In genomic region chrX:102071517-102071916, GRCm38 (mm10) we compare ENCODE assay signal across 8 mouse cellular contexts. TPM values are rescaled to one million over a fixed set of nuclear protein-coding genes. Genes with fewer than 3 reads are reported as not detected.
A peak's percentile ranks its signal among the peaks of the same experiment; 100 is the strongest.
DNase-seq lines count a peak whose midpoint lies in the region; ATAC-seq and TF ChIP-seq lines count a peak whose summit lies in the region.

No protein-coding gene starts in this region.

- peak overlapping the region; percentile 26; the same call in 1 of the 2 replicates for H3K9ac ChIP-seq in neural tube, embryonic 11.5 days (ENCODE audit: low read length)
- no peak overlapping the region for H3K9ac ChIP-seq in limb, embryonic 15.5 days
- H3K9ac ChIP-seq in stomach, embryonic 14.5 days (replicated peaks; ENCODE audit: low read depth, low read length) = no peak overlapping the region

- WGBS in neural tube, embryonic 11.5 days = 22% methylated on average over 2 of the region's 2 CpGs
- WGBS in limb, embryonic 15.5 days = 16% methylated on average over 2 of the region's 2 CpGs
- WGBS in stomach, embryonic 14.5 days = 25% methylated on average over 2 of the region's 2 CpGs

- H3K9me3 ChIP-seq in neural tube, embryonic 11.5 days (ENCODE audit: control insufficient read depth, low read length) = no peaks in the 10 kb centered on the region
- no peaks in the 10 kb centered on the region for H3K9me3 ChIP-seq in limb, embryonic 15.5 days
- H3K9me3 ChIP-seq in stomach, embryonic 14.5 days (ENCODE audit: control insufficient read depth, low read depth, low read length) = no peaks in the 10 kb centered on the region

- intact Hi-C loops in gastrocnemius, adult 2 months (cut with DNase I) = no loop called here

- no peaks in the 10 kb centered on the region for H3K4me1 ChIP-seq in neural tube, embryonic 11.5 days (ENCODE audit: control insufficient read depth, insufficient read depth, low read length)
- no peaks in the 10 kb centered on the region for H3K4me1 ChIP-seq in limb, embryonic 15.5 days
- H3K4me1 ChIP-seq in stomach, embryonic 14.5 days (ENCODE audit: control insufficient read depth, insufficient read depth, low read length) = no peaks in the 10 kb centered on the region

- H3K4me3 ChIP-seq in gastrocnemius, adult 2 months = peak overlapping the region; percentile 74
- peak overlapping the region; percentile 51 for H3K4me3 ChIP-seq in neural tube, embryonic 11.5 days (ENCODE audit: low read depth, low read length)
- peak overlapping the region; percentile 49 for H3K4me3 ChIP-seq in limb, embryonic 15.5 days
- peak overlapping the region; percentile 41 for H3K4me3 ChIP-seq in stomach, embryonic 14.5 days (ENCODE audit: low read depth, low read length)

- H3K4me2 ChIP-seq in neural tube, embryonic 11.5 days (ENCODE audit: low read depth) = peak overlapping the region; percentile 67
- H3K4me2 ChIP-seq in limb, embryonic 15.5 days = peak overlapping the region; percentile 73
- H3K4me2 ChIP-seq in stomach, embryonic 14.5 days (replicated peaks; ENCODE audit: low read depth, low read length) = peak overlapping the region; percentile 56

- no peak for TF ChIP-seq CTCF in gastrocnemius, adult 2 months (IDR thresholded peaks at IDR 0.05)

- ATAC-seq in neural tube, embryonic 11.5 days (ENCODE audit: insufficient read depth, low FRiP score, low TSS enrichment) = peak; percentile 45; the same call in 1 of the 2 replicates
- ATAC-seq in limb, embryonic 15.5 days (ENCODE audit: insufficient number of reproducible peaks, low FRiP score, low TSS enrichment, low read depth) = no peak
- ATAC-seq in stomach, embryonic 14.5 days (ENCODE audit: insufficient number of reproducible peaks, insufficient read depth, low FRiP score, low read depth) = no peak

- peak overlapping the region; percentile 65; the same call in 1 of the 2 replicates for H3K27ac ChIP-seq in gastrocnemius, adult 2 months
- no peak overlapping the region for H3K27ac ChIP-seq in neural tube, embryonic 11.5 days (ENCODE audit: low read depth, low read length)
- peak overlapping the region; percentile 82 for H3K27ac ChIP-seq in limb, embryonic 15.5 days
- peak overlapping the region; percentile 33; the same call in 1 of the 2 replicates for H3K27ac ChIP-seq in stomach, embryonic 14.5 days (ENCODE audit: low read length)

- DNase-seq in gastrocnemius, adult 2 months = no peak
- DNase-seq in gastrocnemius, adult 8-10 months (ENCODE audit: low spot score in 2 of 2) = no peak
- no peak for DNase-seq in neural tube, embryonic 11.5 days (ENCODE audit: low spot score)
- DNase-seq in neural tube, embryonic 10.5 days (ENCODE audit: extremely low spot score, low spot score) = no peak
- no peak for DNase-seq in layer of hippocampus, postnatal 14 days (ENCODE audit: low spot score in 2 of 2)
- no peak for DNase-seq in urinary bladder, adult 2 months (ENCODE audit: low spot score)

- no peaks in the 10 kb centered on the region for H3K36me3 ChIP-seq in neural tube, embryonic 11.5 days (ENCODE audit: control insufficient read depth, insufficient read depth, low read length)
- H3K36me3 ChIP-seq in limb, embryonic 15.5 days = no peaks in the 10 kb centered on the region
- no peaks in the 10 kb centered on the region for H3K36me3 ChIP-seq in stomach, embryonic 14.5 days (ENCODE audit: control insufficient read depth, insufficient read depth, low read length)

- H3K27me3 ChIP-seq in neural tube, embryonic 11.5 days (ENCODE audit: control insufficient read depth, insufficient read depth, low read length) = 0 out of 2 replicates have a peak, but pooled peaks cover 2% of the 10 kb centered on the region
- H3K27me3 ChIP-seq in limb, embryonic 15.5 days = peaks cover 35% of the 10 kb centered on the region
- H3K27me3 ChIP-seq in stomach, embryonic 14.5 days (ENCODE audit: control insufficient read depth, insufficient read depth, low read length) = no peaks in the 10 kb centered on the region

RNA-seq across cellular contexts. Expression of gene Rtl5, which starts 0.4 kb away (rescaled TPM):
- under 1 TPM; 0.53 to 0.94 TPM for total RNA-seq in gastrocnemius, adult 2 months (2021)
- under 1 TPM; 0.15 to 0.43 (median 0.33) TPM for total RNA-seq in gastrocnemius, adult 8-10 months (2022)
- 2.5 and 3.4 TPM in 2 replicates for polyA plus RNA-seq in neural tube, embryonic 11.5 days (2014; fragmentation: Nextera tagmentation; extraction: Ambion mirVana)
- 1.8 and 2.2 TPM in 2 replicates for polyA plus RNA-seq in limb, embryonic 15.5 days (2015; fragmentation: Nextera tagmentation; extraction: Ambion mirVana)
- 1.6 and 2.9 TPM in 2 replicates for polyA plus RNA-seq in stomach, embryonic 14.5 days (2014; fragmentation: Nextera tagmentation; extraction: Ambion mirVana)
- 10 to 100 TPM in 1 of 2 experiments, 1 to 10 TPM in 1; 8.9 to 10.1 TPM for total RNA-seq in layer of hippocampus, postnatal 14 days (2021)
- 4.7 and 7.0 TPM in 2 replicates for polyA plus RNA-seq in urinary bladder, adult 2 months (2012; rRNA removed)

RNA-seq across cellular contexts. Expression of gene Pin4, which starts 47.7 kb away (rescaled TPM):
- total RNA-seq in gastrocnemius, adult 2 months (2021) = 10 to 100 TPM; 25.0 to 40.3 TPM
- total RNA-seq in gastrocnemius, adult 8-10 months (2022) = 10 to 100 TPM in 2 of 4 experiments, 1 to 10 TPM in 2; 7.1 to 29.0 (median 16.1) TPM
- polyA plus RNA-seq in neural tube, embryonic 11.5 days (2014; fragmentation: Nextera tagmentation; extraction: Ambion mirVana) = 71.8 and 82.0 TPM in 2 replicates
- polyA plus RNA-seq in limb, embryonic 15.5 days (2015; fragmentation: Nextera tagmentation; extraction: Ambion mirVana) = 49.5 and 59.5 TPM in 2 replicates
- 74.4 and 86.4 TPM in 2 replicates for polyA plus RNA-seq in stomach, embryonic 14.5 days (2014; fragmentation: Nextera tagmentation; extraction: Ambion mirVana)
- total RNA-seq in layer of hippocampus, postnatal 14 days (2021) = 10 to 100 TPM; 34.4 to 39.2 TPM
- polyA plus RNA-seq in urinary bladder, adult 2 months (2012; rRNA removed) = 55.1 and 55.6 TPM in 2 replicates
